Mouse (Mus musculus) cortical plate, adult 2 months (tissue): ENCODE measurements around the gene Rela. TPM values are rescaled to one million over a fixed set of nuclear protein-coding genes. Genes with fewer than 3 reads are reported as not detected.
"Not testable (repeated sequence)": the region's sequence is repeated elsewhere in the genome, so short reads cannot be mapped to it uniquely, and the experiment has no call there.

Experiments
- H3K27ac ChIP-seq: fragments of 200-500 bp; 2 replicates; pipeline ENCODE4 v1.5.1; 2012; ENCODE audit warnings: low read length, control low read depth, inconsistent platforms; ENCODE audit not compliant: insufficient read depth
- H3K4me1 ChIP-seq: fragments of 200-500 bp; 2 replicates; pipeline ENCODE4 v1.6.1; 2011; ENCODE audit warnings: low read length; ENCODE audit not compliant: control insufficient read depth, insufficient read depth
- H3K4me3 ChIP-seq: fragments of 200-500 bp; 2 replicates; pipeline ENCODE4 v1.5.1; 2011; ENCODE audit warnings: mild to moderate bottlenecking, low read length, control low read depth; ENCODE audit not compliant: insufficient read depth
- CTCF ChIP-seq: fragments of 200-500 bp; IDR thresholded peaks from 2 replicates; pipeline ENCODE4 v1.5.1; 2011; ENCODE audit warnings: mild to moderate bottlenecking, control low read depth, low read length; ENCODE audit not compliant: insufficient read depth; ENCODE audit errors: extremely low read depth
- POLR2A ChIP-seq: fragments of 200-500 bp; IDR thresholded peaks from 2 replicates; pipeline ENCODE4 v1.6.1; 2011; ENCODE audit warnings: mild to moderate bottlenecking, low read length, control low read depth; ENCODE audit not compliant: insufficient read depth; ENCODE audit errors: extremely low read depth
- polyA plus RNA-seq: library from polyadenylated mRNA; depleted of rRNA; stranded (reverse); fragments of >200 nt; gene quantifications from 2 replicates; pipeline ENCODE4 v1.2.3, GENCODE M21; 2012

Rela gene
- polyA plus RNA-seq, 1 experiment: 30.9 TPM

- TF ChIP-seq CTCF (no peak), POLR2A (no peak)
- Histone ChIP-seq H3K4me1 (peaks cover 2% of the 10 kb centered on the region), H3K4me3 (no peak overlapping the region), H3K27ac (no peak overlapping the region)
Measured at GRCm38 (mm10) chr19:5684985-5685384, 47.7 kb downstream of the Rela start.

GRCm38 (mm10) chr19:5685431-5685830, 48.1 kb downstream of the Rela start:
- Histone ChIP-seq H3K27ac (no peak overlapping the region), H3K4me1 (peaks cover 2% of the 10 kb centered on the region), H3K4me3 (no peak overlapping the region)
- TF ChIP-seq CTCF: no peak
- no peak for TF ChIP-seq POLR2A

DNA sequence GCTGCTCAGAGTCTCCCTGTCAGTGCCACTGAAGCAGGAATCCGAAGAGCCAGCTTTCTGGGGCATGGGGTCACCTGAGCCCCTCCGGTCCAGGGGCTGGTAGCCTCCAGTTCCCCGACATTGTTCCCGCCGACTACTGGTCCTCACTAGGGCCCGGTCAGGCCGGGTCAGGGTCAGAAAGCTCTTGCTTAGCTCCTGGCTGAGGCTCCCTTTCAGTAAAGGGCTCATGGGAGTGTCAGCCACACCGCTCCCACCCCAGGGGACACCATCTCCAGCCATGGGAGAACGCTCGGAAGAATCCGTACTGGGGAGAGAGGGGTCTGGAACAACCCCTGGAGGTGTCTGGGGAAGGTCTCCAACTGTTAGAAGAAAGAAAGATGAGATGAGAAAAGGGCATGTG, 48.6 kb downstream of the Rela start:
- Histone ChIP-seq H3K4me3 (no peak overlapping the region), H3K27ac (no peak overlapping the region), H3K4me1 (peaks cover 2% of the 10 kb centered on the region)
- no peak for TF ChIP-seq CTCF
- TF ChIP-seq POLR2A: no peak

DNA sequence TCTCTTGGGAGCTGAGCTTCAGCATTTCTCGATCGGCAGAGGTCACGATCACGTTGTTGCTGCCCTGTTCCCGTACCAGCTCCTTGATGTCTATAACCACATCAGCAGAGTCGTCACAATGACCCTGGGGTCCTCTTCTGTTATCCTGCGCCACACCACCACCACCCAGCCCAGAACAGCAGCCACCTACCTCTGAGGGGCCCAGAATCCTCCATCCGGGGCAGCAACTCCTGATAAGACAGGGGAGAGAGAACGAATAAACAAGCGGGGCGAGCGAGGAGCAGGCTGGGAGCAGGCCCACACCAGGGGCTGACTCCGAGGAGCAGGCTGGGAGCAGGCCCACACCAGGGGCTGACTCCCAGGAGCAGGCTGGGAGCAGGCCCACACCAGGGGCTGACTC, 49.2 kb downstream of the Rela start:
- Histone ChIP-seq H3K4me3 (no peak overlapping the region), H3K27ac (no peak overlapping the region), H3K4me1 (peaks cover 5% of the 10 kb centered on the region)
- TF ChIP-seq POLR2A (no peak), CTCF (no peak)

- H3K27ac ChIP-seq, H3K4me3 ChIP-seq, H3K4me1 ChIP-seq: not testable (repeated sequence)
Measured at GRCm38 (mm10) chr19:5686954-5687353, 49.7 kb downstream of the Rela start.

- TF ChIP-seq POLR2A (no peak), CTCF (no peak)
- Histone ChIP-seq H3K4me1 (peaks cover 9% of the 10 kb centered on the region), H3K27ac (no peak overlapping the region), H3K4me3 (peak overlapping the region; percentile 83)
Measured at GRCm38 (mm10) chr19:5687738-5688137, 50.5 kb downstream of the Rela start.

DNA sequence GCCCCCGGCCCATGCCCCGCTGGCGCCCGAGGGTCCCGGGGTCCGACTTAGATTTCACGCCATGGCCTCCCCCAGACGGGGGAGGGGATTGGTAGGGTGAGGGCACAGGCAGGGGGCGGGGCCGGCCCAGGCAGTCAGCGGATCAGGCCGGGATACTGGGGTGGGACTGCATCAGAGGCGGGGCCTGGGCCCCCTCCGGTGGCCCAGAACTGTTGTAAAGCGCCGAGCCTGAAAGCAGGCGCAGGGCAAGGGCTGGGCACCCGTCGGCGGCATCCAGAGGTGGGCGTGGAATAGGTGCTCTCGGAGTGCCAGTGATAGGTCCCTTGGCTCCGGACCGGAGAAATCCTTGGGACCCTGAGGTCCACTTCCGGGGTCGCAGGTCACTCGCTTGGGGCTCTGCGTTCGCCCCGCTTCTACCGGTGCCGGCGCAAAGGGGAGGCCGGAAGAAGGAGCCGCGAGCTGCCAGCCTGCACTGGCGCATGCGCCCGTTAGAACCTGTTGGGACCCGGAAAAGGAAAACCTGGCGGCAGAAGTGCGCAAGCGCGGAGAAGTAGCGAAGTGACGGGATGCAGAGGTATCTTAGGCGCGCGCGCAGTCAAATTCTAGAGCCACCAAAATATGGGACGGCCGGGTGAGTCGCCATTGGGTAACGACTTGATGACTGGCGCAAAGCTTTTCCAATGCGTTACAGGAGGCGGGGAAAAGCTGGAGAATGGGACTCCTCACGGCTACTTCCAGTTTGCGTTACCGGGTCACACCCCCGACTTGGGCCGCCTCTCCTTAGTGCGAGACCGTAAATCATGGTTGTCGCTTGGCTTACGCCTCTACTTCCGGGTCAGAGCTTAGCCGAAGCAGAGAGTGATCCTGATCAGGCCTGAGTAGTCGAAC, 51.2 kb downstream of the Rela start, which contains the start of the genes Map3k11 and Pcnx3:
Gene Map3k11, plus strand, starts transcription at position 543 of the 888 bp plus-strand sequence.
Gene Pcnx3, minus strand, starts transcription at position 709 of the 888 bp plus-strand sequence.
- Histone ChIP-seq H3K27ac (peak within 1 kb of the TSS; percentile 82), H3K4me1 (peaks cover 9% of the 10 kb centered on the region), H3K4me3 (peak within 1 kb of the TSS; percentile 83)
- TF ChIP-seq CTCF: no peak
- peak; percentile 39; the same call in 1 of the 2 replicates for TF ChIP-seq POLR2A

DNA sequence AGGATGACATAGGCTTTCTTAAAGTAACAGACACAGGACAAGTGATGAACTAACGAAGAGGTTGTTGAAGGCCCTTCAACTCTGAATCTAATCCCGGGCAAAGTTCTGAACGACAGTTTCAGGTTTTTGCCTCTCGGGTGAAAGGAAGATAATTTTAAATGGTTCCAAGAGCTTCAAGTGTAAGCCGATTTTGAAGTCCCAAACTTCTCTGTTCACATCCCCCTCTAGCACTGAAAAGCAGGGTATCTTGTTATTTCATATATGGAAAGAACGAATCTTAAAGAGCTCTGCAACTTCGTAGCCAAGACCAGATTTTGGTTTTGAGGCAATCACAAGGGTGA, 51.8 kb downstream of the Rela start:
- TF ChIP-seq CTCF: no peak
- no peak for TF ChIP-seq POLR2A
- Histone ChIP-seq H3K27ac (peak overlapping the region; percentile 82), H3K4me3 (peak overlapping the region; percentile 83), H3K4me1 (peaks cover 9% of the 10 kb centered on the region)

DNA sequence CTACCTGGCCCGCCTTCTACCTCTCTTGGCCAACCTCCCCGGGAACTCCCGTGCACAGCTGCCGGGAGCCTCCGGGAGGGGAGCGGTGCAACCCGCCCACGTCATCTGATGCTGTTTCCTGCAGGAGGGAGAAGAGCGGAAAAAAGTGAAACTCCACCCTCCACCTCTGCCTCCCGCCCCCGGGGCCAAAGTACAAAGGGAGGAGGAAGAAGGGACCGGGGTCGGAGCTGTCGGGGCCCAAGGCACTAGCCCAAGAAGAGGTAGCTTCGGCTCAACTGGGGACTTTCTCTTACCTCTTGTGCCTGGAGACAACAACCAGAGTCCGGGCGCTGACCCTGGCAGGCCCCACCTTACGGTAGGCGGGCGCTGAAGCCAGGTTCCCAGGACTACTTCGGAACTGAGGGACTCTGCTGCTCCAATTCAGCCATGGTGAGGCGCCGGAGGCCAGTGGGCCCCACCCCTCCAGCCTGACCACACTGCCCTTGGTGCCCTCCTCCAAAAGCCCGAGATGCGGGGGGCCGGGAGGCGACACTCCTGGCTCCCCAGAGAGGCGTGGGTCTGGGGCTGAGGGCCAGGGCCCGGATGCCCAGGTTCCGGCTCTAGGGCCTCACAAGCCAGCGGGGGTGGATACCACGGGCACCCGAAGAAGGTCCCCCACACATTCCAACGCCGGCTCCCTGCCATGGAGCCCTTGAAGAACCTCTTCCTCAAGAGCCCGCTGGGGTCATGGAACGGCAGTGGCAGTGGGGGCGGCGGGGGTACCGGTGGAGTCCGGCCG, 52.5 kb downstream of the Rela start:
- TF ChIP-seq POLR2A (peak; percentile 50), CTCF (no peak)
- Histone ChIP-seq H3K4me1 (peaks cover 9% of the 10 kb centered on the region), H3K4me3 (peak overlapping the region; percentile 83), H3K27ac (peak overlapping the region; percentile 82)

GRCm38 (mm10) chr19:5690343-5690735, 53.1 kb downstream of the Rela start:
- peaks cover 9% of the 10 kb centered on the region for H3K4me1 ChIP-seq
- H3K4me3 ChIP-seq: peak overlapping the region; percentile 83
- no peak overlapping the region for H3K27ac ChIP-seq
- TF ChIP-seq CTCF (no peak), POLR2A (no peak)

DNA sequence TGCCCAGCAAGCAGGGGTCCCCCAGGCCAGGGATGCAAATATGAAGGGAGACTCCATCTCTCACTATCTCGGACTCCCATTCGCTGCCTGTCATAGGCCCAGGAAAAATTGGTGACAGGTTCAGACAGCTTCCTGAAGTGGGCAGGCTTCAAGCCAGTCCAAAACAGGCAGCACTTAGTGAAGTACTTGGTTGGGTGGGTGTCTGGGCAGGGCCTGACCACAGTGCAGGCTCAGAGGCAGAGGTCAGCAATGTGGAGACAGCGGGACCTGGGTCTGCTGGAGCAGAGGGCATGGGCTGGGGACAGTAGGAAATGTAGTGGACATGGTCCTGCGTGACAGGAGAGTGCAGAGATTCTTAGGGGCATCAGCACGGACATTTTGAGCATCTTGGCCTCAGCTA, 54.3 kb downstream of the Rela start:
- TF ChIP-seq CTCF (no peak), POLR2A (no peak)
- Histone ChIP-seq H3K4me1 (peaks cover 9% of the 10 kb centered on the region), H3K4me3 (peak overlapping the region; percentile 83), H3K27ac (peak overlapping the region; percentile 93)
